Mouse (Mus musculus): ENCODE measurements around the gene Cyp2b19.

GRCm38 (mm10) chr7:26767084-26767483 is 10.1 kb downstream of the Cyp2b19 start:
- TF ChIP-seq CTCF (IDR thresholded peaks at IDR 0.05; ENCODE audit: low read depth) (peak; percentile 75), EP300 (optimal IDR thresholded peaks at IDR 0.05) (no peak)
